Mouse (Mus musculus): ENCODE data around the gene Nudcd3. TPM values are rescaled to one million over a fixed set of nuclear protein-coding genes. Genes with fewer than 3 reads are reported as not detected.

Gene Nudcd3
- polyA plus RNA-seq (2015; fragmentation: Nextera tagmentation; extraction: Ambion mirVana) = 39.0 and 42.3 TPM in 2 replicates

- H3K4me1 ChIP-seq (ENCODE audit: control insufficient read depth, insufficient read depth, low read length) = peaks cover 8% of the 10 kb centered on the region
- ATAC-seq (ENCODE audit: insufficient read depth, low FRiP score) = peak; percentile 94
- H3K27ac ChIP-seq (ENCODE audit: low read length) = peak within 1 kb of the TSS; percentile 94
- H3K27me3 ChIP-seq (ENCODE audit: control insufficient read depth, insufficient read depth, low read length) = no peaks in the 10 kb centered on the region
- H3K4me3 ChIP-seq (replicated peaks; ENCODE audit: low read length) = peak within 1 kb of the TSS; percentile 100
- under 1% methylated on average over 39 of the region's 39 CpGs for WGBS
- peak within 1 kb of the TSS; percentile 94 for H3K9ac ChIP-seq (ENCODE audit: low read length)
- H3K36me3 ChIP-seq (ENCODE audit: control insufficient read depth, insufficient read depth, low read length) = no peaks in the 10 kb centered on the region
- peak within 1 kb of the TSS; percentile 96 for H3K4me2 ChIP-seq (ENCODE audit: low read depth, low read length)
- H3K9me3 ChIP-seq (replicated peaks; ENCODE audit: control insufficient read depth, low read length) = no peaks in the 10 kb centered on the region
Observed at GRCm38 (mm10) chr11:6200087-6200569, at the start of gene Nudcd3. Gene Nudcd3 (minus strand): TSS chr11:6200415.

- Histone ChIP-seq H3K4me3 (replicated peaks; ENCODE audit: low read length) (no peak overlapping the region), H3K9me3 (replicated peaks; ENCODE audit: control insufficient read depth, low read length) (no peaks in the 10 kb centered on the region), H3K27ac (ENCODE audit: low read length) (no peak overlapping the region), H3K9ac (ENCODE audit: low read length) (no peak overlapping the region), H3K4me2 (ENCODE audit: low read depth, low read length) (no peak overlapping the region), H3K4me1 (ENCODE audit: control insufficient read depth, insufficient read depth, low read length) (no peaks in the 10 kb centered on the region), H3K36me3 (ENCODE audit: control insufficient read depth, insufficient read depth, low read length) (no peaks in the 10 kb centered on the region), H3K27me3 (ENCODE audit: control insufficient read depth, insufficient read depth, low read length) (no peaks in the 10 kb centered on the region)
- ATAC-seq (ENCODE audit: insufficient read depth, low FRiP score) = no peak
- 54% methylated on average over 19 of the region's 19 CpGs for WGBS
Observed at GRCm38 (mm10) chr11:6244707-6245106, 44.5 kb upstream of the Nudcd3 start.

GRCm38 (mm10) chr11:6233025-6233424 is 32.8 kb upstream of the Nudcd3 start:
- no peak overlapping the region for H3K4me2 ChIP-seq (ENCODE audit: low read depth, low read length)
- no peaks in the 10 kb centered on the region for H3K27me3 ChIP-seq (ENCODE audit: control insufficient read depth, insufficient read depth, low read length)
- no peak overlapping the region for H3K4me3 ChIP-seq (replicated peaks; ENCODE audit: low read length)
- no peak for ATAC-seq (ENCODE audit: insufficient read depth, low FRiP score)
- H3K36me3 ChIP-seq (ENCODE audit: control insufficient read depth, insufficient read depth, low read length) = no peaks in the 10 kb centered on the region
- no peak overlapping the region for H3K27ac ChIP-seq (ENCODE audit: low read length)
- H3K9ac ChIP-seq (ENCODE audit: low read length) = no peak overlapping the region
- H3K9me3 ChIP-seq (replicated peaks; ENCODE audit: control insufficient read depth, low read length) = 0 out of 2 replicates have a peak, but pooled peaks cover 8% of the 10 kb centered on the region
- 81% methylated on average over 4 of the region's 4 CpGs for WGBS
- H3K4me1 ChIP-seq (ENCODE audit: control insufficient read depth, insufficient read depth, low read length) = no peaks in the 10 kb centered on the region

DNA sequence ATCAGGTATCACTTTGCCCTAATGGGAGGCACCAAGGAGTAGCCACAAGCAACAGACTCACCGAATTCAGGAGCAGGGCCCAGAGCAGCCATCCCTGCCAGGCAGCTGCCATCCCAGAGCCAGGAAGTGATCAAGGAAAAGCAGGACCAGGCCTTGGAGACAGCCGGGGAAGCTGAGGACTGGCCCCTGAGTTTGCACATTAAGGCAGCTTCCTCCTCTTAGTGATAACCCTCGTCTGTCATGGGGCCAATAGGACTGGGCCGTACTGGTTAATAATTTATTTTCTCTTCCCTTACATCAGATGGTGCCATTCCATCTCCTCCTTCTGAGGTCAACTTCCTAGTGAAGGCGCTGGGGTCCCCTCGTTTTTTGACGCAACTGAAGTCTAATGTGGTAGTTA is 29.8 kb upstream of the Nudcd3 start, which contains the start of gene Npc1l1:
Npc1l1 (minus strand) TSS at position 132 of the 400 bp plus-strand sequence.
- Histone ChIP-seq H3K4me2 (ENCODE audit: low read depth, low read length) (no peak within 1 kb of the TSS), H3K27ac (ENCODE audit: low read length) (no peak within 1 kb of the TSS), H3K27me3 (ENCODE audit: control insufficient read depth, insufficient read depth, low read length) (no peaks in the 10 kb centered on the region), H3K4me1 (ENCODE audit: control insufficient read depth, insufficient read depth, low read length) (no peaks in the 10 kb centered on the region), H3K9me3 (replicated peaks; ENCODE audit: control insufficient read depth, low read length) (0 out of 2 replicates have a peak, but pooled peaks cover 4% of the 10 kb centered on the region), H3K9ac (ENCODE audit: low read length) (no peak within 1 kb of the TSS), H3K4me3 (replicated peaks; ENCODE audit: low read length) (no peak within 1 kb of the TSS), H3K36me3 (ENCODE audit: control insufficient read depth, insufficient read depth, low read length) (no peaks in the 10 kb centered on the region)
- 65% methylated on average over 7 of the region's 7 CpGs for WGBS
- ATAC-seq (ENCODE audit: insufficient read depth, low FRiP score) = peak; percentile 27; the same call in 1 of the 2 replicates

DNA sequence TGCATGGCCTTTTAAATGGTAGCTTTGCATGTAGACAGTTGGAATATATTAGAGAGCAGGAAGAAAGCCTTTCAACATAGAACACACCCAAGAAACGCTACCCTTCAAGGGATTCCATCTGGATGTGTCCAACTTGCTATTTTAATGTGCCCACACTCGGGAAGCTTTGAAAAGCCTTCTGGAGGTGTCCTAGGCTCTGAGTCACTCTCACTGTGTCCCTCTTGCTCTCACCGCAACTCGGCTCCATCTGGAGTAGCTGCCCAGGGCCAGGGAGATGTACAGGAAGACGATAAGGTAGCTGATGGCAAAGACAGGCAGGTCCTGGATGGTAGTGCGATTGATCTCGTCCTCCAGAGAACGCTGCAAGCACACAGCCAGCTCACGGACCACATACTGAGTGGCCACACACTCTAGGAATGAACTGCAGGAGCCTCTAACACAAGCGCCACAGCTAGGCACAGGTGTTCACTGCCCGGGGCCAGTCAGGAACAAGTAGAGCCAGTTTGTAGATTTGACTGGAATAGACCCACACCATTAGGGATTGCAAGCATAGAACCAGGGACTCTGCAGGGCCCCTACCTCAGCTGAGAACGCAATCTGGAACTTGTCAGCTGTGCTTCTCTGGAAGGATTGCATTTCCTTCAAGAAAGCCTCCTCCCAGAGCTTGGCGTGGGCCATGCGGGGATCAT is 24.5 kb upstream of the Nudcd3 start:
- Histone ChIP-seq H3K27ac (ENCODE audit: low read length) (no peak overlapping the region), H3K9ac (ENCODE audit: low read length) (no peak overlapping the region), H3K27me3 (ENCODE audit: control insufficient read depth, insufficient read depth, low read length) (no peaks in the 10 kb centered on the region), H3K4me1 (ENCODE audit: control insufficient read depth, insufficient read depth, low read length) (no peaks in the 10 kb centered on the region), H3K9me3 (replicated peaks; ENCODE audit: control insufficient read depth, low read length) (no peaks in the 10 kb centered on the region), H3K36me3 (ENCODE audit: control insufficient read depth, insufficient read depth, low read length) (no peaks in the 10 kb centered on the region), H3K4me3 (replicated peaks; ENCODE audit: low read length) (no peak overlapping the region), H3K4me2 (ENCODE audit: low read depth, low read length) (no peak overlapping the region)
- WGBS = 72% methylated on average over 14 of the region's 14 CpGs
- no peak for ATAC-seq (ENCODE audit: insufficient read depth, low FRiP score)

DNA sequence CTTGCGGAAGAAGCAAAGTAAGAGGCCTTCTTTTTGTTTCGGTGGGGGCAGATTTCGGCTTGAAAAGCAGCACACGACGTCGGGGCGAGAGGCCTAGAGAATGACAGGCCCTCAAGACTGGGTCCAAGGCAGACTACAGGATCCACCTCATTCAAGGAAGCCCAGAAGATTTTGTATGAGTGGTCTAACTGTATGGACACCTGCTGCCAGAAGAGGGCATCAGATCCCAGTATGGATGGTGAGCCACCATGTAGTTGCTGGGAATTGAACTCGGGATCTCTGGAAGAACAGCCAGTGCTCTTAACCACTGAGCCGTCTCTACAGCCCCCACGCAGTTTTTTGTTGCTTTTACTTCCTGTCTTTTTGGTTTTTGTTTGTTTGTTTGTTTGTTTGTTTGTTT is 22.0 kb upstream of the Nudcd3 start:
- 94% methylated on average over 10 of the region's 10 CpGs for WGBS
- H3K27ac ChIP-seq (ENCODE audit: low read length) = no peak overlapping the region
- H3K27me3 ChIP-seq (ENCODE audit: control insufficient read depth, insufficient read depth, low read length) = no peaks in the 10 kb centered on the region
- no peaks in the 10 kb centered on the region for H3K36me3 ChIP-seq (ENCODE audit: control insufficient read depth, insufficient read depth, low read length)
- H3K4me3 ChIP-seq (replicated peaks; ENCODE audit: low read length) = no peak overlapping the region
- no peak for ATAC-seq (ENCODE audit: insufficient read depth, low FRiP score)
- H3K4me1 ChIP-seq (ENCODE audit: control insufficient read depth, insufficient read depth, low read length) = no peaks in the 10 kb centered on the region
- no peak overlapping the region for H3K4me2 ChIP-seq (ENCODE audit: low read depth, low read length)
- H3K9ac ChIP-seq (ENCODE audit: low read length) = no peak overlapping the region
- H3K9me3 ChIP-seq (replicated peaks; ENCODE audit: control insufficient read depth, low read length) = no peaks in the 10 kb centered on the region

- no peaks in the 10 kb centered on the region for H3K4me1 ChIP-seq (ENCODE audit: control insufficient read depth, insufficient read depth, low read length)
- H3K36me3 ChIP-seq (ENCODE audit: control insufficient read depth, insufficient read depth, low read length) = no peaks in the 10 kb centered on the region
- H3K9me3 ChIP-seq (replicated peaks; ENCODE audit: control insufficient read depth, low read length) = no peaks in the 10 kb centered on the region
- H3K27me3 ChIP-seq (ENCODE audit: control insufficient read depth, insufficient read depth, low read length) = no peaks in the 10 kb centered on the region
- no peak overlapping the region for H3K27ac ChIP-seq (ENCODE audit: low read length)
- H3K4me3 ChIP-seq (replicated peaks; ENCODE audit: low read length) = no peak overlapping the region
- H3K9ac ChIP-seq (ENCODE audit: low read length) = no peak overlapping the region
- 86% methylated on average over 6 of the region's 6 CpGs for WGBS
- no peak for ATAC-seq (ENCODE audit: insufficient read depth, low FRiP score)
- H3K4me2 ChIP-seq (ENCODE audit: low read depth, low read length) = no peak overlapping the region
Observed at GRCm38 (mm10) chr11:6219967-6220366, 19.8 kb upstream of the Nudcd3 start.

DNA sequence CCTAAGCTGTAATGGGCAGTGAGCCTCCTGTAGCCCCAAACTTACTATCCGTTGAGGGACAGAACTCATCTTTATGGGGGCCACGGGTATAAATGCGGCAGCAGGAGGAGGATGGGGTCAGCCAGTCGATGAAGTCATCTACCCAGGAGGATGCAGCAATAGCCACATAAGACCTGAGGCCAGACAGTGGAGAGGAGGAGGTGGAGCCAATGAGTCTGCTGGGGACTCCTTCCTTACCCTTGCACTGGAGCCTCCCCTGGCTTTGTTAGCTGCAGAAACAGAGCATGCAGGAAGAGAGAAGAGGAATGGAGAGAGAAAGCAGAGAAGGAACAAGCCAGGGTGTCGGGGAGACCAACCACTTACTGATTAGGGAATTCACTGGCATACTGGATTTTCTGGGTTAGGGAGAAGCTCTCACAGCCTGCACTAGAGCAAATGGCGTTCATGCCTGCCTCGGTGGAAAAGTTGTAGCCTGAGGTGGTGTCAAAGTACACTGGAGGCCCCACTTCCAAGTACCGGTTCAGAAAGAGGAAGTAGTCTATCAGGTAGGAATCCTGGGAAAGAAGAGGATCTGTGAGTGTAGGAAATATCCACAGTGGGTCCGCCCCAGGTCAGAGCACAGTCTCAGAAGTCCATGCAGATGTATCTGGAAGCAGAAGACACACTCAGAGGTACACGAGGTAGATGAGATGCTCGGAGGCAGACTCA is 18.1 kb upstream of the Nudcd3 start:
- H3K9ac ChIP-seq (ENCODE audit: low read length) = no peak overlapping the region
- H3K9me3 ChIP-seq (replicated peaks; ENCODE audit: control insufficient read depth, low read length) = no peaks in the 10 kb centered on the region
- no peak for ATAC-seq (ENCODE audit: insufficient read depth, low FRiP score)
- WGBS = 76% methylated on average over 11 of the region's 11 CpGs
- H3K27ac ChIP-seq (ENCODE audit: low read length) = no peak overlapping the region
- no peak overlapping the region for H3K4me3 ChIP-seq (replicated peaks; ENCODE audit: low read length)
- no peak overlapping the region for H3K4me2 ChIP-seq (ENCODE audit: low read depth, low read length)
- H3K27me3 ChIP-seq (ENCODE audit: control insufficient read depth, insufficient read depth, low read length) = no peaks in the 10 kb centered on the region
- no peaks in the 10 kb centered on the region for H3K4me1 ChIP-seq (ENCODE audit: control insufficient read depth, insufficient read depth, low read length)
- H3K36me3 ChIP-seq (ENCODE audit: control insufficient read depth, insufficient read depth, low read length) = no peaks in the 10 kb centered on the region

GRCm38 (mm10) chr11:6216834-6217233 is 16.6 kb upstream of the Nudcd3 start:
- no peak overlapping the region for H3K27ac ChIP-seq (ENCODE audit: low read length)
- H3K9ac ChIP-seq (ENCODE audit: low read length) = no peak overlapping the region
- H3K4me3 ChIP-seq (replicated peaks; ENCODE audit: low read length) = no peak overlapping the region
- H3K4me1 ChIP-seq (ENCODE audit: control insufficient read depth, insufficient read depth, low read length) = no peaks in the 10 kb centered on the region
- H3K27me3 ChIP-seq (ENCODE audit: control insufficient read depth, insufficient read depth, low read length) = no peaks in the 10 kb centered on the region
- no peaks in the 10 kb centered on the region for H3K36me3 ChIP-seq (ENCODE audit: control insufficient read depth, insufficient read depth, low read length)
- WGBS = 51% methylated on average over 3 of the region's 3 CpGs
- no peak for ATAC-seq (ENCODE audit: insufficient read depth, low FRiP score)
- no peaks in the 10 kb centered on the region for H3K9me3 ChIP-seq (replicated peaks; ENCODE audit: control insufficient read depth, low read length)
- no peak overlapping the region for H3K4me2 ChIP-seq (ENCODE audit: low read depth, low read length)
